7 mouse cellular contexts compared by ENCODE assay signal in the genomic region with DNA sequence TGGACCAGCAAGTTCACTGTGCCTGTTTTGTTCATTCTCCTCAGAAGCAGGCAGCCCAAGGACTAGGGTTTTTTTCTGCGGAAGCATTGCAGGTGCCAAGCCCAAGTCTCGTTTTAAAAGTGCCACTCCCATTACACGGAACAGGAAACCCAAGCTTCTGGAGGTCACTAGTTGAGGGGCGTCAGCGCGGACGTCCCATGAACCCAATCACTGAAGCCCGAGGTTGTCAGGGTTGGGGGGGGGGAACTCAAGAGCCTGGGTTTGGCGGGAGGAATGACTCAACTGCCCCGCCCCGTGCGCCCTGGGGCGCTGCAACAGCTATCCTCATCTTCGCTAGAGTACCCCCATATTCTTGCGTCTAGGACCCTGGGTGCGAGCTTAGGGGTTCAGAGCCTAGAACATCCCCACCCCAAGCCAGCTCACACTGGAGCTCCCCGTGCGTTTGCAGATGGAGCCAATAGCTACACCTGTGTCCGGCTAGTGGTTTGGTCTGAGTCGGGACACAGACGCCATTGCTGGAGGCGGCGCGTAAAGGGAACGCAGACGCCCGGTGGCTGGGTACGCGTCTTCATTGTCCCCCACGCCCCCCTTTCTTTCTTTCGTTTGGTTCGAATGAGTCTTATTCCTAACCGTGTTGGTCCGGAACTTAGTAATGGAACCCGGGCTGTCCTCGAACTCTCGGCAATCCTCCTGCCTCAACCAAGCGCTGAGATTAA. TPM values are rescaled to one million over a fixed set of nuclear protein-coding genes. Genes with fewer than 3 reads are reported as not detected.
DNase-seq lines count a peak whose midpoint lies in the region; ATAC-seq and TF ChIP-seq lines count a peak whose summit lies in the region.

No protein-coding gene starts in this region.

- H3K4me2 ChIP-seq in hindbrain, embryonic 16.5 days (ENCODE audit: low read length): peak overlapping the region; percentile 97
- peak overlapping the region; percentile 91 for H3K4me2 ChIP-seq in limb, embryonic 13.5 days (replicated peaks)
- peak overlapping the region; percentile 92 for H3K4me2 ChIP-seq in midbrain, embryonic 13.5 days (replicated peaks)

- no peaks in the 10 kb centered on the region; the same call in 1 of the 2 replicates for H3K4me1 ChIP-seq in hindbrain, embryonic 16.5 days (ENCODE audit: control insufficient read depth, insufficient read depth, low read depth, low read length)
- no peaks in the 10 kb centered on the region for H3K4me1 ChIP-seq in limb, embryonic 13.5 days
- peaks cover 20% of the 10 kb centered on the region; the same call in 1 of the 2 replicates for H3K4me1 ChIP-seq in midbrain, embryonic 13.5 days (replicated peaks)

- intact Hi-C loops in gastrocnemius, adult 2 months (cut with DNase I): loop anchor here (5.0 kb wide), 1 partner anchor 60 kb away; no protein-coding TSS in a partner anchor

- no peak for TF ChIP-seq CTCF in gastrocnemius, adult 2 months (IDR thresholded peaks at IDR 0.05)

- H3K27ac ChIP-seq in gastrocnemius, adult 2 months: peak overlapping the region; percentile 91
- H3K27ac ChIP-seq in hindbrain, embryonic 16.5 days (ENCODE audit: low read depth, low read length): peak overlapping the region; percentile 90
- peak overlapping the region; percentile 67; the same call in 1 of the 2 replicates for H3K27ac ChIP-seq in limb, embryonic 13.5 days
- H3K27ac ChIP-seq in midbrain, embryonic 13.5 days: peak overlapping the region; percentile 81

- no peaks in the 10 kb centered on the region for H3K36me3 ChIP-seq in hindbrain, embryonic 16.5 days (ENCODE audit: control insufficient read depth, insufficient read depth, low read length)
- no peaks in the 10 kb centered on the region for H3K36me3 ChIP-seq in limb, embryonic 13.5 days
- no peaks in the 10 kb centered on the region for H3K36me3 ChIP-seq in midbrain, embryonic 13.5 days

- DNase-seq in cerebellum, adult 9-11 months: peak; percentile 67
- DNase-seq in gastrocnemius, adult 2 months: peak; percentile 61
- DNase-seq in spleen, postnatal 10 days (ENCODE audit: low spot score in 2 of 2): peak; percentile 83 to 85

- H3K27me3 ChIP-seq in hindbrain, embryonic 16.5 days (replicated peaks; ENCODE audit: control insufficient read depth, insufficient read depth, low read length): no peaks in the 10 kb centered on the region
- H3K27me3 ChIP-seq in limb, embryonic 13.5 days: no peaks in the 10 kb centered on the region; the same call in 1 of the 2 replicates
- peaks cover 21% of the 10 kb centered on the region for H3K27me3 ChIP-seq in midbrain, embryonic 13.5 days

- no peaks in the 10 kb centered on the region for H3K9me3 ChIP-seq in hindbrain, embryonic 16.5 days (ENCODE audit: control insufficient read depth, low read length)
- H3K9me3 ChIP-seq in limb, embryonic 13.5 days: no peaks in the 10 kb centered on the region
- H3K9me3 ChIP-seq in midbrain, embryonic 13.5 days: no peaks in the 10 kb centered on the region

- under 1% methylated on average over 35 of the region's 38 CpGs for WGBS in hindbrain, embryonic 16.5 days
- under 1% methylated on average over 38 of the region's 38 CpGs for WGBS in limb, embryonic 13.5 days
- whole genome bisulfite sequencing in midbrain, embryonic 13.5 days: under 1% methylated on average over 38 of the region's 38 CpGs

- peak; percentile 57 for ATAC-seq in activated CD4-positive, CD25-positive, alpha-beta regulatory T cell, adult 4 months
- ATAC-seq in hindbrain, embryonic 16.5 days: peak; percentile 41; the same call in 1 of the 2 replicates
- ATAC-seq in limb, embryonic 13.5 days (ENCODE audit: low FRiP score, low read depth): no peak
- ATAC-seq in midbrain, embryonic 13.5 days: no peak

- peak overlapping the region; percentile 91 for H3K4me3 ChIP-seq in gastrocnemius, adult 2 months
- H3K4me3 ChIP-seq in hindbrain, embryonic 16.5 days (ENCODE audit: low read length): peak overlapping the region; percentile 66
- peak overlapping the region; percentile 59 for H3K4me3 ChIP-seq in limb, embryonic 13.5 days
- peak overlapping the region; percentile 55 for H3K4me3 ChIP-seq in midbrain, embryonic 13.5 days (replicated peaks)

- H3K9ac ChIP-seq in hindbrain, embryonic 16.5 days (ENCODE audit: low read depth, low read length): peak overlapping the region; percentile 82
- peak overlapping the region; percentile 57 for H3K9ac ChIP-seq in limb, embryonic 13.5 days
- peak overlapping the region; percentile 65 for H3K9ac ChIP-seq in midbrain, embryonic 13.5 days (replicated peaks)

RNA-seq across cellular contexts. Expression of a gene that starts 56.1 kb away (rescaled TPM):
- polyA plus RNA-seq in activated CD4-positive, CD25-positive, alpha-beta regulatory T cell, adult 4 months (2017; shearing (Covaris generic)): 100 to 1,000 TPM; 323 to 363 TPM
- 100 to 1,000 TPM in 1 of 2 experiments, 10 to 100 TPM in 1; 89.4 to 110 TPM for total RNA-seq in gastrocnemius, adult 2 months (2021)
- polyA plus RNA-seq in hindbrain, embryonic 16.5 days (2015; fragmentation: Nextera tagmentation; extraction: Ambion mirVana): 383 and 395 TPM in 2 replicates
- 491 and 554 TPM in 2 replicates for polyA plus RNA-seq in limb, embryonic 13.5 days (2015; fragmentation: Nextera tagmentation; extraction: Ambion mirVana)
- 511 and 563 TPM in 2 replicates for polyA plus RNA-seq in midbrain, embryonic 13.5 days (2015; fragmentation: Nextera tagmentation; extraction: Ambion mirVana)

Comparison
In these comparisons a context has a peak if more than half of its experiments do, and no peak if none do; other contexts are left out.
1. ATAC-seq: peak in activated CD4-positive, CD25-positive, alpha-beta regulatory T cell, adult 4 months (single experiment) and hindbrain, embryonic 16.5 days (single experiment); none in limb, embryonic 13.5 days (single experiment) and midbrain, embryonic 13.5 days (single experiment).
2. Peak in every context shown above with its lines, with median percentiles within 50 percentile points of each other: DNase-seq, H3K27ac ChIP-seq, H3K4me3 ChIP-seq, H3K4me2 ChIP-seq and H3K9ac ChIP-seq.